Mouse (Mus musculus): ENCODE data around the gene Morn1. TPM values are rescaled to one million over a fixed set of nuclear protein-coding genes. Genes with fewer than 3 reads are reported as not detected.
A peak's percentile ranks its signal among the peaks of the same experiment; 100 is the strongest.

Morn1 gene
- polyA plus RNA-seq, 1 experiment from 2014 or later: 0.88 TPM

DNA sequence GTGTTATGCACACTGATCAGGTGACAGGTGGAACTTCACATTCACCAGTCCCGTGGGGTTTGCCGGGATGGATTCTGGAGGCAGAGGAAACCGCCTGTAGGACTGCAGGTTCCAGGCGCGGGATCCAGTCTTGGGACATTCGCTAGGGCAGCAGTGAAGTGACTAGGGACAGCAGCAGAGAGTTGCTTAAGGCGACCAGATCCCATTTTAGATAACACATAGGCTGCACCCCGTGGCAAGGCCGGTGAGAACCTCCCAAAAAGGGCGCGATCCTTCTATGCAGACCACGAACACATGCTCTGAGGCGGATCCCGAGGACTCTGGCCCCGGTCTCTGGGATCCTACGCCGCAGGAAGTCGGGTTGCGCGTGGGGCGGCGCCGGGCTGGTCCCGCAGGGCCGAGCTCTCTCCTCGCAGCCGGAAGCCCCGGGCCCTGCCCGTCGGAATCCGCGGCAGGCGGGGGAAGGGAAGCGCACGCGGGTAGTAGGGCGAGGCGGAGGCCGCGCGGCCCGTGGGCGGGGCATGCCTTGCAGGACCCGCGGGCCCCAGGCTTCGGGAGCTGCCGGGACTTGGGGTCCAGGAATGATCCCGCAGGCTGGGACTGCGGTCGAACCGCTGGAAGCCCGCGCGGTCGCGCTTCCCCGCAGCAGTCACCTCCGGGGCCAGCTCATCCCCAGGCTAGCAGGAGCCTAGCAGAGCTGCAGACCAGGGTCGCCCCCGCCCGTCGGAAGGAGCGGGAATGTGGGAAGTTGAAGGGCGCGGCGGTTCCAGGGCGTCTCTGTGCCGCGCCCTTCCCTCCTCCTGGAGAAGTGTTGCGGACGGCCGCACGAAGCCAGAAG, 64.1 kb downstream of the Morn1 start:
- peak overlapping the region; percentile 32; the same call in 1 of the 2 replicates for H3K9ac ChIP-seq
- peaks cover 32% of the 10 kb centered on the region for H3K4me1 ChIP-seq (replicated peaks)
- H3K27ac ChIP-seq (replicated peaks): peak overlapping the region; percentile 45; the same call in 1 of the 2 replicates
- H3K27me3 ChIP-seq: peaks cover 43% of the 10 kb centered on the region
- peak overlapping the region; percentile 75 for H3K4me2 ChIP-seq
- peak; percentile 73 for ATAC-seq (ENCODE audit: insufficient read depth)
- no peaks in the 10 kb centered on the region for H3K36me3 ChIP-seq (replicated peaks)
- H3K4me3 ChIP-seq (replicated peaks): peak overlapping the region; percentile 54
- H3K9me3 ChIP-seq (replicated peaks): no peaks in the 10 kb centered on the region
- 5% methylated on average over 73 of the region's 73 CpGs for WGBS (ENCODE audit: insufficient replicate concordance)

DNA sequence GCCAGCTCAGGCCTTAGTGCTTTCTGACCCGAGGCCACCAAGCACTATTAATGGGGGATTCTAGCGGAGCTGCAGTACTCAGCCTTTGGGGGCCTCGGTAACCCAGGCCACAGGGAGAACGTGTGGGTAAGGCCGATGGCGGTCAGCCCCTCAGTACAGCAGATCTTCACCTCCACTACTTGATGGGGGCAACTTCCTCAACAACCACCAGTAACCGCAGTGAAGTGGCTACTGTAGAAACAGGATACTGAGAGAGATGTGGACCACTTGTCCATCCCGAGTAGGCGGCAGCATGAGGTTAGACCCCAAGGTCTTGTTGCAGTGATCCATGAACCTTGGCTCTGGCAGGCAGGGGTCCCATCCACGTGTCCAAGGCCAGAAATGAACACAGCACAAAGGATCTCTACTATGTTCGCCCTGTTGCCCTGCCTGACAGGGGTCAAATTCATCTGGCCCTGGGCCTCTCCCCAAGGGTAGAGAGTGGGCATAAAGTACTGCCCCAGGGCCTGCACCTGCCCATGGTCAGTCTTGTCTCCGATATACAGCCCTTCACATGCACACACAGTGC, 64.9 kb downstream of the Morn1 start:
- no peaks in the 10 kb centered on the region for H3K9me3 ChIP-seq (replicated peaks)
- H3K9ac ChIP-seq: peak overlapping the region; percentile 32; the same call in 1 of the 2 replicates
- no peak for ATAC-seq (ENCODE audit: insufficient read depth)
- H3K4me3 ChIP-seq (replicated peaks): peak overlapping the region; percentile 54
- peak overlapping the region; percentile 45; the same call in 1 of the 2 replicates for H3K27ac ChIP-seq (replicated peaks)
- peak overlapping the region; percentile 75 for H3K4me2 ChIP-seq
- peaks cover 32% of the 10 kb centered on the region for H3K4me1 ChIP-seq (replicated peaks)
- 20% methylated on average over 12 of the region's 12 CpGs for WGBS (ENCODE audit: insufficient replicate concordance)
- peaks cover 3% of the 10 kb centered on the region; the same call in 1 of the 2 replicates for H3K36me3 ChIP-seq (replicated peaks)
- H3K27me3 ChIP-seq: peaks cover 43% of the 10 kb centered on the region

DNA sequence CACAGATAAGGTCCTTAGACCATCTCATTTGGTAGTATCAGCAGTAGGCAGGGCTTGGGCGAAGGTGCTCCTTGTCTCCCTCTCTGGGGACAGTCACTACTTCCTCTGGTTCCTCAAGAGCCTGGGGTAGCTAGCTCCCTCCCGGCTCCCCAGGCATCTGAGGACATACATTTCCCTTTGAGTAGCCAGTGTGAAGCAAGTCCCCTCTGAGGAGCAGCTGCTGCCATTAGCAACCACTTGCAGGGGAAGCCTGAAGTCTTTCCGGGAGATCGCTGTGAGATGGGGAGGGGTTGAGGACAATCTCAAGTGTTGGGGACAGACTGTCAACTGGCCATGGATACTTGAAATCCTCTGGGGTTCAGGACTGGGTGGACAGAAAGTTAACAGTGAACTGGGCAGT, 65.5 kb downstream of the Morn1 start:
- 40% methylated on average over 4 of the region's 4 CpGs for WGBS (ENCODE audit: insufficient replicate concordance)
- H3K4me3 ChIP-seq (replicated peaks): no peak overlapping the region
- H3K9ac ChIP-seq: no peak overlapping the region
- no peaks in the 10 kb centered on the region for H3K9me3 ChIP-seq (replicated peaks)
- peaks cover 32% of the 10 kb centered on the region for H3K4me1 ChIP-seq (replicated peaks)
- no peak overlapping the region for H3K27ac ChIP-seq (replicated peaks)
- ATAC-seq (ENCODE audit: insufficient read depth): no peak
- H3K36me3 ChIP-seq (replicated peaks): peaks cover 9% of the 10 kb centered on the region
- no peak overlapping the region for H3K4me2 ChIP-seq
- peaks cover 43% of the 10 kb centered on the region for H3K27me3 ChIP-seq

DNA sequence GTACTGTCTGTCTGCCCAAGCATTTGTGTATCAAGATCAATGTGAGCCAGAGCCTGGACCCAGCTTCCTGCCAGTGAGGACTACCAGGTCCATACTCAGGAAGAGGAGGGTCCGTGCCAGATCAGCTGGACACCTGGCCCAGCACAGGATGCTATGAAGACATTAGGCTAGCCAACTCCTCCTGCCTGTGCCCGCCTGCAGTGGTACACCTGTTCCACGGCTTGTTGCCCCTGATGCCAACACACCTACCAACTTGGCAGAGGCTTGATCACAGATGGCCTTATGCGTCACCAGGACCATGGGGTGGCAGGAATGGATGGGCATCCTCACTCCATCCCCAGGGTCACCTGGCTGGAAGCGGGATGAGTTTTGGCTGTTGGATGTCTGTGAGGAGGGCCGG, 66.1 kb downstream of the Morn1 start:
- Histone ChIP-seq H3K27me3 (peaks cover 43% of the 10 kb centered on the region), H3K36me3 (replicated peaks) (peaks cover 15% of the 10 kb centered on the region), H3K9me3 (replicated peaks) (no peaks in the 10 kb centered on the region), H3K4me1 (replicated peaks) (peaks cover 32% of the 10 kb centered on the region), H3K27ac (replicated peaks) (no peak overlapping the region), H3K9ac (no peak overlapping the region), H3K4me3 (replicated peaks) (no peak overlapping the region), H3K4me2 (no peak overlapping the region)
- ATAC-seq (ENCODE audit: insufficient read depth): no peak
- WGBS (ENCODE audit: insufficient replicate concordance): 70% methylated on average over 6 of the region's 6 CpGs

DNA sequence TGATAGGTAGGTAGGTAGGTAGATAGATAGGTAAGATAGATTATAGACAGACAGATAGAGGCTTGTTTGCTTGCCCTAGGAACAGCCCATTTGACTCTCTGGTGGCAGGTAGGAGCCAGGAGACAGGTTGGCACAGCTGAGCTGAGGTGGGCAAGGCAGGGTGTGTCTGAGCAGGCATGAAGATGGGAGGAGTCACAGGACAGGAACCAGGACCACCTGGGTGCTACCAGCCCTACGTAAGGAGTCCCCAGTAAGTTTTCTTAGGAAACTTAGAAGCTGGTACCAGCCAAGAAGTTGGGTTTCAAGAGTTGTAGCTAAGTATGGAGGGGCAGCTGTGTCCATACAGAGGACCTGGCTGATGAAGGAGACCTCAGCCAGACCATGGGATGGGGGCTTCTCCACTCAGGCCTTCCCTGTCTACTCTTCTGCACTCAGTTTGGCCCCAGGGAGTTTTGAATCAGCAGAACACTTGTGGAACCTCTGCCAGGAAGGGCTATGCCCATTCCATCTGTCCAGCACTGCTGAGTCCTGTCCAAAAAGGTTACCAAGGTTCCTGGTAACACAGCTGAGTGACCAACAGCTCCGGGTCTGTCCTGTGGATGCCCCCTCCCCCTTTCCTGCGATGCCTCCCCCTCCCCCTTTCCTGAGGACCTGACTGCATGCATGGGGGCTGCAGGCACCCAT, 67.2 kb downstream of the Morn1 start:
- Histone ChIP-seq H3K27me3 (peaks cover 43% of the 10 kb centered on the region), H3K4me1 (replicated peaks) (peaks cover 32% of the 10 kb centered on the region), H3K4me2 (no peak overlapping the region), H3K36me3 (replicated peaks) (peaks cover 26% of the 10 kb centered on the region), H3K9ac (no peak overlapping the region), H3K4me3 (replicated peaks) (no peak overlapping the region), H3K9me3 (replicated peaks) (no peaks in the 10 kb centered on the region), H3K27ac (replicated peaks) (no peak overlapping the region)
- 60% methylated on average over 3 of the region's 3 CpGs for whole genome bisulfite sequencing (ENCODE audit: insufficient replicate concordance)
- ATAC-seq (ENCODE audit: insufficient read depth): no peak

DNA sequence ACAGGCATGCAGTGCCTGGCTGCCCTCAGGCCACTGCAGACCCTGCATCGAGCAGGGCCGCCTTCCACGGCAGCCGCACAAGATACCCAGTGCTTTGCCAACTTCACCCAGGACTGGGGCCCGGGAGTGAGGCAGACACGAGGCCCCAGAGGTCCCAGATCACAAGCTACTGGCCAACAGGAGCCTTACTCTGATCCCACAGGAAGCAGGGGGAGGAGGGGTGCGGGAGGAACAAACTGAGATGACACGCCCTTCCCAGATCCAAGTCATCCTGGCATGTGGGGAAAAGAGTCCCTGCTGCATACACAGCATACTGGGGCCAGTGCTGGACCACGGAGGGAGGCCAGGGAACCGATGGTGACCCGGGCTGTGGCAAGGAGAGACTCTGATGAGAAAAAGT, 68.6 kb downstream of the Morn1 start:
- WGBS (ENCODE audit: insufficient replicate concordance): 61% methylated on average over 11 of the region's 11 CpGs
- peaks cover 27% of the 10 kb centered on the region for H3K4me1 ChIP-seq (replicated peaks)
- H3K27me3 ChIP-seq: peaks cover 29% of the 10 kb centered on the region
- no peak for ATAC-seq (ENCODE audit: insufficient read depth)
- H3K9me3 ChIP-seq (replicated peaks): no peaks in the 10 kb centered on the region
- no peak overlapping the region for H3K9ac ChIP-seq
- H3K4me2 ChIP-seq: no peak overlapping the region
- H3K36me3 ChIP-seq (replicated peaks): peaks cover 32% of the 10 kb centered on the region
- H3K27ac ChIP-seq (replicated peaks): no peak overlapping the region
- H3K4me3 ChIP-seq (replicated peaks): no peak overlapping the region

DNA sequence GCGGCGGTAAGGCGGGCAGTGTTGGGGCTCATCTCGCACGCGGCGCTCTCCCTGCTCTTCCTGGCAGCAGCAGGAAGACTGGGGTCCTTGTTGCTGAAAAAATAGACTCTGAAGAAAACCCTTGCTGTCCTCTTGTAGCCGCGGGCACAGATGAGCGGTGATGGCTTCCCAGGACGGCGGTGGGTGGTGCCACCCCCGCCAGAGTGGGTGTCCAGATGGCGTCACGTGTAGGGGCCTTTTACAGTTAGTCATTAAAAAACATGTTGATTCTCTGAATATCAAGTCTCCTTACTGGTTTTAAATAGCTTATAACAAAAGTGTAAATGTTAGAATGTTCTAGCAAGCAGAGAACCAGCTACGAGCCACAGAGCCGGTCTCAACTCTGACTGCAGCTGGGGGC, 70.4 kb downstream of the Morn1 start:
- Histone ChIP-seq H3K27ac (replicated peaks) (no peak overlapping the region), H3K4me2 (no peak overlapping the region), H3K4me3 (replicated peaks) (no peak overlapping the region), H3K9me3 (replicated peaks) (no peaks in the 10 kb centered on the region), H3K36me3 (replicated peaks) (peaks cover 32% of the 10 kb centered on the region), H3K4me1 (replicated peaks) (peaks cover 19% of the 10 kb centered on the region), H3K9ac (no peak overlapping the region), H3K27me3 (peaks cover 12% of the 10 kb centered on the region)
- no peak for ATAC-seq (ENCODE audit: insufficient read depth)
- WGBS (ENCODE audit: insufficient replicate concordance): 91% methylated on average over 17 of the region's 17 CpGs

DNA sequence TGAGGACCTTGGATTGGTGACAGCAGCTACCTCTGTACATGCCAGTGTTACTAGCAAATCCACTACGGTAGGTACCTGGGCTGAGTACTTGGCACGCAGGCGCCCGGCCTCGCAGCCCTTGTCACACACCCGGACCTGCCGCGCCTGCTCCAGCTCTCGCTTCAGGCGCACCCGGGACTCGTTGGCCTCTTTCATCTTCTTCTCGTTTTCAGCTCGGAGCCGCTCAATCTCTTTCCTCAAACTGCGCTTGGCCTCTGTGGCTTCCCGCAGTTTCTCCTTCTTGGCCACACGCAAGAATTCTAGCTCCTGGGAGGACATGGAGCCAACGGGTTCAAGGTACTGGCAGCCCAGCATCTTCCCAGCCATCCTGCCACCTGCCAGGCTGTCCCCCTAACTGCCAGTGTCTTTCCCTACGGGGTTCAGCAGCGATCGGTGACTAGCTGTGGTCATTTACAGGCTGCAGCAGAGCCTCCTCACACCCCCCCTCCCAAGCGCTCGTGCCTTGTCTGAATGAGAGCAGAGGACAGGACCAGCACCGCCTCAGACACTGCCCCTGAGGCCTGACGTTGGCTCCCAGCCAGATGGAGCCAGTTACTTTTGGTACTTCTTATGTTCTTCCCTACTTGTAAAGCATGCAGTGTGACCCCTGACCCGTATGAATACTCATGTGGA, 71.6 kb downstream of the Morn1 start:
- no peak for ATAC-seq (ENCODE audit: insufficient read depth)
- Histone ChIP-seq H3K27ac (replicated peaks) (no peak overlapping the region), H3K4me2 (no peak overlapping the region), H3K4me3 (replicated peaks) (no peak overlapping the region), H3K4me1 (replicated peaks) (peaks cover 23% of the 10 kb centered on the region), H3K27me3 (peaks cover under 1% of the 10 kb centered on the region; the same call in 1 of the 2 replicates), H3K9ac (no peak overlapping the region), H3K9me3 (replicated peaks) (no peaks in the 10 kb centered on the region), H3K36me3 (replicated peaks) (peaks cover 32% of the 10 kb centered on the region)
- WGBS (ENCODE audit: insufficient replicate concordance): 84% methylated on average over 27 of the region's 27 CpGs

DNA sequence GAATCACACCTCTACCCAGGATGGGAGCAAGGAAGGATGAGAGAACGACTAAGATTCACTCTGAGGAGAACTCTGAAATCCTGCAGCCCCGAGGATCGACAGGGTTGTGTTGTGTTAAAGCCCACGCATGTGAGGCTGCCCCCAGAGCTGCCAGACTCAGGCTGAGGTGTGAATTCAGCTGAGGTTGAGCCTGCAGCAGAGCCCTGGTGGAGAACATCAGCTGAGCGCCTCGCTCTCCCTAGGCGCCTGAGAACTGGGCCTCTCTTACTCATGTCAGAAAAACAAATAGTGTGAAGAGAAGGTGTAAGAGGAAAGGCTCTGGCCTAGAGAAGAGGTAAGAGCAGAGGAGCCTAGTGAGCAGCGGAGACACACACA, 72.2 kb downstream of the Morn1 start:
- Histone ChIP-seq H3K9me3 (replicated peaks) (no peaks in the 10 kb centered on the region), H3K27me3 (no peaks in the 10 kb centered on the region), H3K4me3 (replicated peaks) (no peak overlapping the region), H3K27ac (replicated peaks) (no peak overlapping the region), H3K4me2 (no peak overlapping the region), H3K36me3 (replicated peaks) (peaks cover 32% of the 10 kb centered on the region), H3K9ac (no peak overlapping the region), H3K4me1 (replicated peaks) (peaks cover 28% of the 10 kb centered on the region)
- ATAC-seq (ENCODE audit: insufficient read depth): no peak
- 69% methylated on average over 8 of the region's 8 CpGs for WGBS (ENCODE audit: insufficient replicate concordance)

DNA sequence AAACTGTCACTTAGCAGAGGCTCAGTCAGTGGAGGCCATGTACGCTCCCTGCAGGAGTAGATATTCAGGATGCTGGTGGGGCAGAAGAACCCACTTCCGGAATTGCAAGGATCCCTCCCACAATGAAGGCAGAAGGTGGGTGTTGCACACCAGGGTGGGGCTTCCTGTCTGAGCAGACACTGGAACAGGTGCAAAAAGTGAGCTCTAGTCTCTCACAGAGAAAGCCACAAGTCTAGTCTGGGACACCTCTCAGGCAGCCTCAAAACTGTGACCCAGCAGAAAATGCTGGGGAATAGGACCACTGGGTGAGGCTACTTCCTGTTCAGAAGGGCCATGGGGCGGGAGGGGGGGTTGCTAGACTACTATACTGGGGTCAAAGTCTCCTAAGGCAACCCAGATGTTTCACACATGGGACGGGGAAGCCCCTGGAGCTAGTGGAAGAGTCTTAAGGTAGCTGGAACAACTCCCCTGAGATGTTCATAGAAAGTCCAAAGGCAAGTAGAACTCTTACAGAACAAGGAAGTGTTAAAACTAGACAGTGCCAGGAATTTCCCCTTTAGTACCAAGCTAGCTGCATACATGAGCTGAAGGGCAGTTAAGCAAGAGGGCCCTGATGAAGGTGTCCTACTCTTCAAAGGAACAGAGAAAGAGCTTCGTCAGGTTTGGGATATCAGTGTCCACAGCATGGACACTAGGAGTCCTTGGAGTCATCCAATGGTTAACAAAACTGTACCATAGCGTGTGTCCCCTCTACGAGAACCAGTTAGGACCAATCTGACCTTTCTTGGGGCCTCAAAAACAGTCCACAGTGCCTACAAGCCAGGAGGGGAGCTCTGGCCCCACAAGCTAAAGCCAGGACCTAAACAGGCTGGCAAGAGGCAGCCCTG, 76.3 kb downstream of the Morn1 start:
- Histone ChIP-seq H3K9me3 (replicated peaks) (no peaks in the 10 kb centered on the region), H3K9ac (no peak overlapping the region), H3K27ac (replicated peaks) (peak overlapping the region; percentile 24), H3K27me3 (no peaks in the 10 kb centered on the region), H3K4me1 (replicated peaks) (peaks cover 49% of the 10 kb centered on the region), H3K4me3 (replicated peaks) (no peak overlapping the region), H3K36me3 (replicated peaks) (peaks cover 15% of the 10 kb centered on the region), H3K4me2 (peak overlapping the region; percentile 23)
- 20% methylated on average over 7 of the region's 7 CpGs for WGBS (ENCODE audit: insufficient replicate concordance)
- peak; percentile 18; the same call in 1 of the 2 replicates for ATAC-seq (ENCODE audit: insufficient read depth)

Measured in liver, embryonic 15.5 days (tissue).